Mouse (Mus musculus): ENCODE data around the gene Gm20708. TPM values are rescaled to one million over a fixed set of nuclear protein-coding genes. Genes with fewer than 3 reads are reported as not detected.

Gm20708 gene
- total RNA-seq, 2 experiments from 2014 or later = 0.99 TPM; not detected in 1

DNA sequence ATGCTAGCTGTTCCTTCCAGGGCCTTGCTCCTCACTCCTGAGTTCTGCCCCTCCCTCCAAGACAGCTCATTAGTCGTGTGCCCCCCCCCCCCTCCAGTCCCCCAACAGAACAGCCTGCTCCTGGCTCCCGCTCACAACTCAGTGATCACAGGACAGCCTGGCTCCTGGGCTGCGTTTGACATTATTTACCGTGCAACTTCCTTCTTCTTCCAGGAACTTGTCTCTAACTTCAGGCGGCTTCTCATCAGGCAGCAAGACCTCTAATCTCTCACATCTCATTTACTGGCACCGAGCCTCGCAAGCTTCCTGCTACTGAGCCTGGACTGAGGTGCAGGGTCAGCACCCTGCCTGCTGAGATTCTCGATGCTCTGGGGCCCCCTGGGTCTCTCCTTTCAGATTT, 72.3 kb downstream of the Gm20708 start:
- no peak; the same call in 1 of the 2 replicates for ATAC-seq (replicated peaks; ENCODE audit: poor library complexity, severe bottlenecking)

DNA sequence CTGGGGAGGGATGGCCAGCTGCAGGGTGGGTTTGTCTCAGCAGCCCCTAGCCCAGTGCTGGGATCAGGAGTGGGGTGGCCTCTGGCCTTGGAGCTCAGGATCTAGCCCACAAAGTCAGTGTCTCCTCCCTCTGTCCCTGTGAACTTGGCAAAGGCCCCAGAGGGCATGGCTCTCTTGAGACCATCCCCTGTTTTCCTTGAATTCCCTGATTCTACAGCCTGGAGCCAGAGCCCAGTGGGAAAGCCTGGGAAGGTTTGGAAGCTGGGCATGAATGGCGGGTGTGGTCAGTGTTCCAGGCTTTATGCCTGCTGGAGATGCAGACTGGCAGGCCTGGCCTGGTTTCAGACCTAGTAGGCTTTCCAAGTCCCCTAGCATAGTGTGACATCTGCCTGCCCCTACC, 72.7 kb downstream of the Gm20708 start:
- no peak for ATAC-seq (replicated peaks; ENCODE audit: poor library complexity, severe bottlenecking)

DNA sequence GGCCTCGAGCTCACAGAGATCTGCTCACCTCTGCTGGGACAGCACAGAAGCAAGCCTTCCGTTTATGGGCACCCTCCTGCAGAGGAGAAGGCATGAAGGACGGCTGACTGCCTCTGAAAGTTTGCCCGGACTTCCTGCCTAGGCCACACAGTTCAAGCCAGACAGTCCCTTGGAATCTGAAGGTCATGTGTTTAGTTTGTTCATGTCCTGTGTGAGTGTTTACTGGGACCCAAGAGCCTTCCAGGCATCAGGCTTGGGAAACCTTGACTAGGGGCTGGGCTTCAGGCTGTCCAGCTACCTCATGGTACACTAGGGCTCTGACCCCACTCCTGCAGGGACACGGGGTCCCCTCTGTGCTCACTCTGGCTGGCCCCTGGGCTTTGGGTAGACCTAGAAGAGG, 76.5 kb downstream of the Gm20708 start:
- no peak for ATAC-seq (replicated peaks; ENCODE audit: poor library complexity, severe bottlenecking)

DNA sequence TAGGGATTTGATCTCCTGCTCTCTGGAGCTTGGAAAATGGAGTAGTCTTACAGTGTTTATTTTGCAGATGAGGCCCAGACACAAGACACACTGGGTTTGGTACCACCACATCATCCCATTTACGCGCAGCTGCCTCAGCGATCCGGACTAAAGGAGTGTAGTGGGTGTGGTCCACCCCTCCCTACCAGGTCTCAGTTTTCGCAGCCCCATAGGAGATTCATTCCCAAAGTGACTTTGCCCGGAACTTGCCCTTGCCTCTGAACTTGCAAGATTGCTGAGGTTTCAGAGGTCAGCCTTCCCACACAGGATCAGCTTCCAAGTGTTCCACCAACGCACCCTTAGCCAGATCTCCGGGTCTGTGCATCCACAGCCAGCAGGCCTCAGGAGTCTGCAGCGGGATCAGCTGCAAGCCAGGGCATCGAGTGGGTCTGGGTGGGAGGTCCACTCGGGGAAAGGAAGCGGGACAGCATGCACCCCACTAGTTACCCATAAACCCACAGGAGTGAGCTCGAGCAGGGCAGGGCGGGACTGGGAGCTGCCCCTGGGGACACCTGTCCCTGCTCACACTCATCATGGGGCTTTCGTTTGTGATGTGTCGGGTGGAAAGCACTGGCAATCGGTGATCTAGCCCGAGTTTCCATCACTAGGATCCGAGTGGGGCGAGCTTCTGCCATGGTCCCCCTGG, 78.8 kb downstream of the Gm20708 start:
- ATAC-seq (replicated peaks; ENCODE audit: poor library complexity, severe bottlenecking) = no peak

DNA sequence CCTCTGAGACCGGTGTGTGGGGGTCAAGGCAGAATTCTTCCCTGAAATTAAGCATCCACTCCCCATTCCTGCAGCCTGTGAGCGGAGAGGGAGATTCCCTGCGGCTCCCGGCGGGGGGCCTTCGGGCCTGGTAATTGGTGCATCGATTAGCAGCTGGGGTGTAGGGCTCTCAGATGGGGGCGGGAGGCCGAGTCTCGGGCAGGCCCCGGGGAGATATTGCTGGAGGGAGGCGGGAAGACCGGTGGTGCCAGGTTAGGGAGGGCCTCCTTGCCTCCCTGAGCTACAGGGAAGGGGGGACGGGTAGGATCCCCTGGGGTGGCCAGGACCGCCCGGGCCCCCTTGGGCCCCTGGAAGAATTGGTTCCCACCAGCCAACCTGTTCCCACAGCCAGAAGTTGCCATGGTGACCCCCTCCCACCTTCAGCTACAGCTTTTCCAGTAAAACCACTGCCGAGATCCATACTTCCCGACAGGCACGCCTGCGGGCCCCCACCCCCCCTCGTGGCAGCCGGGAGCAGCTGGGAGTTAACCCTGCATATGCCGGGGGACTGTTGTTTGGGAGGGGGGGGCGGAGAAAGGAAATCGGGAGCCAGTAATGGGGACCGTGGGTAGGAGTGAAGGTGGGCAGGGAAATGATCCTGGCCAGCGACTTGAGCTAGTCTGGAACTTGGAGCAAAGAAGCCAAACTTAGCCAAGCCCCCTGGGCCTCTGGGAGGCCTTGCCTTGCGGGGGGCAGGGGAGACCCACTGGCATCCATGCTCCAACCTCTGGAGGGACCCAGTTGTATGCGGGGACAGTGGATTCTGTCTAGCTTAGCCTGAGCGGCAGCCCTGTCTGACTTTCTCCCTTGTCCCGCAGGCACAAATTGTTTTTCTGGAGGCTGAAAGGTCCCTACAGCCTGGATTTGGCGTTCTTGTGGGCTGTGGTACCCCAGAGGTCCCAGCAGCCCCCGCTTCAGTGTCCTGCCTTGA, 79.7 kb downstream of the Gm20708 start:
- no peak for ATAC-seq (replicated peaks; ENCODE audit: poor library complexity, severe bottlenecking)

Other genes starting within 250 kb of the Gm20708 start
- 21.9 and 24.4 TPM in 2 replicates for gene Tnrc6c, start 155.4 kb upstream of the Gm20708 start, total RNA-seq (2014; fragmentation: Nextera tagmentation)
- 22.7 and 23.5 TPM in 2 replicates for gene Tnrc6c, start 155.4 kb upstream of the Gm20708 start, total RNA-seq (2017)
- gene Tmc8, start 27.6 kb upstream of the Gm20708 start, total RNA-seq (2014; fragmentation: Nextera tagmentation) = 1.5 and 3.6 TPM in 2 replicates
- gene Tmc8, start 27.6 kb upstream of the Gm20708 start, total RNA-seq (2017) = 0.95 and 1.8 TPM in 2 replicates
- gene Tmc6, start 27.5 kb upstream of the Gm20708 start, total RNA-seq (2014; fragmentation: Nextera tagmentation) = 32.7 and 71.6 TPM in 2 replicates
- gene Tmc6, start 27.5 kb upstream of the Gm20708 start, total RNA-seq (2017) = 12.6 and 20.6 TPM in 2 replicates
- not detected in 2 replicates for gene 6030468B19Rik, start 12.0 kb upstream of the Gm20708 start, total RNA-seq (2014; fragmentation: Nextera tagmentation)
- gene 6030468B19Rik, start 12.0 kb upstream of the Gm20708 start, total RNA-seq (2017) = not detected in 2 replicates
- 225 and 281 TPM in 2 replicates for gene Syngr2, start within 50 bp of the Gm20708 start, total RNA-seq (2014; fragmentation: Nextera tagmentation)
- 152 and 176 TPM in 2 replicates for gene Syngr2, start within 50 bp of the Gm20708 start, total RNA-seq (2017)
- gene Afmid, start 16.3 kb downstream of the Gm20708 start, total RNA-seq (2014; fragmentation: Nextera tagmentation) = 7.5 and 9.0 TPM in 2 replicates
- gene Afmid, start 16.3 kb downstream of the Gm20708 start, total RNA-seq (2017) = 1.4 and 1.9 TPM in 2 replicates
- 198 and 208 TPM in 2 replicates for gene Tk1, start 16.4 kb downstream of the Gm20708 start, total RNA-seq (2014; fragmentation: Nextera tagmentation)
- gene Tk1, start 16.4 kb downstream of the Gm20708 start, total RNA-seq (2017) = 90.8 and 105 TPM in 2 replicates
- gene Birc5, start 39.6 kb downstream of the Gm20708 start, total RNA-seq (2014; fragmentation: Nextera tagmentation) = 93.9 and 128 TPM in 2 replicates
- 200 and 221 TPM in 2 replicates for gene Birc5, start 39.6 kb downstream of the Gm20708 start, total RNA-seq (2017)
- gene Tmem235, start 51.1 kb downstream of the Gm20708 start, total RNA-seq (2014; fragmentation: Nextera tagmentation) = not detected in 2 replicates
- gene Tmem235, start 51.1 kb downstream of the Gm20708 start, total RNA-seq (2017) = not detected in 2 replicates
- gene Tha1, start 63.8 kb downstream of the Gm20708 start, total RNA-seq (2014; fragmentation: Nextera tagmentation) = 1.2 and 6.5 TPM in 2 replicates
- 0.10 and 2.9 TPM in 2 replicates for gene Tha1, start 63.8 kb downstream of the Gm20708 start, total RNA-seq (2017)
- gene Socs3, start 160.4 kb downstream of the Gm20708 start, total RNA-seq (2014; fragmentation: Nextera tagmentation) = 0.41 TPM in 1 of 2 replicates, not detected in the other
- gene Socs3, start 160.4 kb downstream of the Gm20708 start, total RNA-seq (2017) = 2.0 and 2.2 TPM in 2 replicates
- 43.1 and 44.5 TPM in 2 replicates for gene Pgs1, start 176.6 kb downstream of the Gm20708 start, total RNA-seq (2014; fragmentation: Nextera tagmentation)
- gene Pgs1, start 176.6 kb downstream of the Gm20708 start, total RNA-seq (2017) = 18.8 and 23.3 TPM in 2 replicates